Mouse (Mus musculus) neural tube, embryonic 13.5 days (tissue): ENCODE results near the gene Pnma1. TPM values are rescaled to one million over a fixed set of nuclear protein-coding genes. Genes with fewer than 3 reads are reported as not detected.

Experiments
- ATAC-seq: fragments of 200-750 bp; cut with Nextera tagmentation; 2 replicates; pipeline ENCODE4 v1.8.0; 2017; ENCODE audit warnings: low read depth, mild to moderate bottlenecking, moderate TSS enrichment, moderate library complexity
- H3K27ac ChIP-seq: fragments of 300-500 bp; sonication (generic); replicated peaks from 2 replicates; pipeline ENCODE4 v1.5.1; 2015; ENCODE audit warnings: moderate library complexity, mild to moderate bottlenecking, inconsistent platforms
- H3K27me3 ChIP-seq: fragments of 300-500 bp; sonication (generic); 2 replicates; pipeline ENCODE4 v1.6.1; 2015; ENCODE audit warnings: mild to moderate bottlenecking, inconsistent platforms
- H3K36me3 ChIP-seq: fragments of 300-500 bp; sonication (generic); 2 replicates; pipeline ENCODE4 v1.6.1; 2015; ENCODE audit warnings: mild to moderate bottlenecking, inconsistent platforms
- H3K4me1 ChIP-seq: fragments of 300-500 bp; sonication (generic); replicated peaks from 2 replicates; pipeline ENCODE4 v1.6.1; 2015; ENCODE audit warnings: inconsistent platforms
- H3K4me2 ChIP-seq: fragments of 300-500 bp; sonication (generic); 2 replicates; pipeline ENCODE4 v1.6.1; 2015; ENCODE audit warnings: inconsistent platforms, mild to moderate bottlenecking, moderate library complexity
- H3K4me3 ChIP-seq: fragments of 300-500 bp; sonication (generic); 2 replicates; pipeline ENCODE4 v1.5.1; 2015; ENCODE audit warnings: mild to moderate bottlenecking, inconsistent platforms
- H3K9ac ChIP-seq: fragments of 300-500 bp; sonication (generic); 2 replicates; pipeline ENCODE4 v1.6.1; 2015; ENCODE audit warnings: moderate library complexity, mild to moderate bottlenecking, inconsistent platforms
- H3K9me3 ChIP-seq: fragments of 300-500 bp; sonication (generic); 2 replicates; pipeline ENCODE4 v1.6.1; 2016; ENCODE audit warnings: inconsistent platforms
- WGBS: fragments of 180-500 bp; shearing (Covaris S2); methylation state at CpG from one replicate; pipeline ENCODE4 v1.1.7; 2015; 5-methylcytosine and 5-hydroxymethylcytosine counted together
- polyA plus RNA-seq: library from polyadenylated mRNA; unstranded; fragments of >200 nt; fragmentation: Nextera tagmentation; extraction: Ambion mirVana; gene quantifications from 2 replicates; pipeline ENCODE4 v1.2.1, GENCODE M21; 2015

Gene Pnma1
- polyA plus RNA-seq = 3.1 and 3.7 TPM in 2 replicates

DNA sequence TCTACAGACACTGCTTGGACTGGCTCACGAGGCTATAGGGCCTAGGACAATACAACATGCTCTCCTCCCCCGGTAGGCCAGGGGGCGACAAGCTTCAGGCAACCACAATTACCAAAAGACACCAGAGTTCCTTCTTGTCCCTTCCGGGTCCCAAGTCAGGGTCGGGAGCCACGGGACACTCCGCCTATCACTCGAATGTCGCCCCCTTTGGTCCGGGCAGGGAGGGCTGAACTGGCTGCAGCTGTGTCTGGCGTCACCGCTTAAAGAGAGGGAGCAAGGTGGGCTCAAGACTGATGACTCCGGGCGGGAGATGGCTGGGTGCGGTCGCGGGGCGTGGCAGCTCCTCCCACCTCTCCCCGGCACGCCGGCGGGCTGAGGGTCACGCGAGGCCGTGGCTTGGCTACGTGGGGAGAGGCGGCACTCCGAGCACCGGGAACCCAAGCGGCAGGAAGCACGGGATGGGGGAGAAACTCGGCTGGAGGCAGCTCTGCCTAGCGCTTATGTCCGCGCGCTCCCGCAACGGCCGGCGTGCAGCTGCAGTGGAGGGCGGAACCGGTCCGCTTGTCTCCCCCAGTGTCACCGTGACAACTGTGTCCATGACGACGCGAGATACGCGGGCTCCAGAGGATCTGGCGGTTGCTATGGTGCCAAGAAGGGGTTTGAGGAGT is at the start of gene Pnma1:
Gene Pnma1 (minus strand): TSS at position 536 of the 668 bp plus-strand sequence.
- peaks cover 22% of the 10 kb centered on the region for H3K36me3 ChIP-seq
- under 1% methylated on average over 50 of the region's 50 CpGs for whole genome bisulfite sequencing
- H3K9ac ChIP-seq = peak within 1 kb of the TSS; percentile 81
- peak within 1 kb of the TSS; percentile 79 for H3K27ac ChIP-seq
- ATAC-seq = peak; percentile 95
- H3K4me3 ChIP-seq = peak within 1 kb of the TSS; percentile 67
- H3K4me2 ChIP-seq = peak within 1 kb of the TSS; percentile 93
- no peaks in the 10 kb centered on the region for H3K27me3 ChIP-seq
- H3K9me3 ChIP-seq = no peaks in the 10 kb centered on the region
- peaks cover 28% of the 10 kb centered on the region for H3K4me1 ChIP-seq

DNA sequence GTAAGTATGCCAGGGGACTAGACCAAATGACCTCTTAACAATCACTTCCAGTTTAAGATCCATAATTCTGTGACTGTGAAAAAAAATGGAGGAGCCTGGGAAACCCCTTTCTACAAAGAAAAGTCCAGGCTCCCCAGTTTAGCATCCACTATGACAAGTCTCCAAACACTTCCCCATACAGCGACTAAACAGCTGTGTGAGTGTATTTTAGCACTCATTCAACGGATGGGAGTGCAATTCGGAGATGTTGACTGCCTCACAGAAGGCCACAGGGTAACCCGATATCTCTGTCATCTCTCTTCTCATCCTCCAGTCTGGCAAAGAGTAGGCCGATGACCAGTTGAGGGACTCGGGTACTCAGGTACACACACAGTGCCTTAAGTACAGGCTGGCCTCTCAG is 46.9 kb upstream of the Pnma1 start:
- no peak for ATAC-seq
- Histone ChIP-seq H3K4me2 (peak overlapping the region; percentile 70), H3K36me3 (no peaks in the 10 kb centered on the region), H3K9ac (peak overlapping the region; percentile 1; the same call in 1 of the 2 replicates), H3K27ac (no peak overlapping the region), H3K27me3 (no peaks in the 10 kb centered on the region), H3K4me1 (peaks cover 67% of the 10 kb centered on the region), H3K4me3 (no peak overlapping the region), H3K9me3 (no peaks in the 10 kb centered on the region)
- 43% methylated on average over 6 of the region's 6 CpGs for WGBS

GRCm38 (mm10) chr12:84194400-84195109 is 46.3 kb upstream of the Pnma1 start:
- H3K9ac ChIP-seq = peak overlapping the region; percentile 95
- H3K27ac ChIP-seq = peak overlapping the region; percentile 97
- no peaks in the 10 kb centered on the region for H3K9me3 ChIP-seq
- H3K4me3 ChIP-seq = peak overlapping the region; percentile 84
- peaks cover 73% of the 10 kb centered on the region for H3K4me1 ChIP-seq
- WGBS = 5% methylated on average over 13 of the region's 13 CpGs
- peak overlapping the region; percentile 70 for H3K4me2 ChIP-seq
- H3K36me3 ChIP-seq = no peaks in the 10 kb centered on the region
- H3K27me3 ChIP-seq = no peaks in the 10 kb centered on the region
- ATAC-seq = no peak

DNA sequence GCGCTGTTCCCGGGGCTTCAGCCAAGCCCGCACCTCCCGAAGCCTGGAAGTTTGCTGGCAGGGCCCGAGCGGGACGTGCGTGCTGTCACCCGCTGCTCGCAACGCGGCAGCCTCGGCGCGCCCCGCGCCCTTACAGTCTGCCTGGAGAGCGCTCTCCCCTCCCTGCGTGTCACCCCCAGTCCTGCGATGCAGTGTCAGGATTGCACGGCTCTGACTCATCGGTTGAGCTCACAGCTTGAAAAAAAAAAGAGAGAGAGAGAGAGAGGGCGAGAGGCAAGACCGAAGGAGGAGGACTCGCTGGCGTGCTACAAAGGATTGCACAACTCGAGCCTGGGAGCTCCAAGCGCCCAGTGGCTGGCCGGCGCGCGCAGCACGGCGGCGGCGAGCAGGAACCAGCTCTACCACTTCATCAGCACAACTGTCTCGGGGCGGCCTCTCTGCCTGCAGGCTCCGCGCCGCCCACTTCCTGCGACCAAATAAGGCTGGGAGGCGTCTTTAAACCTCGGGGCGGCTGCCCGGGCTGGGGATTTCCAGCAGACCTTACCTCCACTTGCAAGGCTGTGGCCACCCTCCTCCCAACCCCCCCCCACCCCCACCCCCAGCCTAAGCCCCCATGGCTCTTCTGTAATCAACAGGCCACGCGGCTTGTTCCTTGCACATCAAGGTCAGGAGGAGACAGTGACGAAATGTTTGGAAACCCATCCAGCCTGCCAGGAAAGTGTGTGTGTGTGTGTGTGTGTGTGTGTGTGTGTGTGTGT is 45.5 kb upstream of the Pnma1 start:
- Histone ChIP-seq H3K36me3 (no peaks in the 10 kb centered on the region), H3K4me1 (peaks cover 80% of the 10 kb centered on the region), H3K27ac (peak overlapping the region; percentile 97), H3K9me3 (no peaks in the 10 kb centered on the region), H3K27me3 (no peaks in the 10 kb centered on the region), H3K4me2 (peak overlapping the region; percentile 70), H3K4me3 (peak overlapping the region; percentile 84), H3K9ac (peak overlapping the region; percentile 95)
- under 1% methylated on average over 49 of the region's 49 CpGs for WGBS
- peak; percentile 74 for ATAC-seq

GRCm38 (mm10) chr12:84192741-84193641 is 44.7 kb upstream of the Pnma1 start:
- H3K4me2 ChIP-seq = peak overlapping the region; percentile 70
- peak; percentile 70 for ATAC-seq
- peaks cover 85% of the 10 kb centered on the region for H3K4me1 ChIP-seq
- peak overlapping the region; percentile 84 for H3K4me3 ChIP-seq
- peak overlapping the region; percentile 95 for H3K9ac ChIP-seq
- WGBS = under 1% methylated on average over 92 of the region's 102 CpGs
- no peaks in the 10 kb centered on the region for H3K27me3 ChIP-seq
- peak overlapping the region; percentile 97 for H3K27ac ChIP-seq
- no peaks in the 10 kb centered on the region for H3K9me3 ChIP-seq
- H3K36me3 ChIP-seq = no peaks in the 10 kb centered on the region

- peak overlapping the region; percentile 95 for H3K9ac ChIP-seq
- peaks cover 87% of the 10 kb centered on the region for H3K4me1 ChIP-seq
- 2% methylated on average over 13 of the region's 13 CpGs for WGBS
- H3K36me3 ChIP-seq = no peaks in the 10 kb centered on the region
- H3K9me3 ChIP-seq = no peaks in the 10 kb centered on the region
- ATAC-seq = no peak
- peak overlapping the region; percentile 97 for H3K27ac ChIP-seq
- H3K27me3 ChIP-seq = no peaks in the 10 kb centered on the region
- peak overlapping the region; percentile 70 for H3K4me2 ChIP-seq
- H3K4me3 ChIP-seq = peak overlapping the region; percentile 84
Measured at GRCm38 (mm10) chr12:84192280-84192679, 44.0 kb upstream of the Pnma1 start.

DNA sequence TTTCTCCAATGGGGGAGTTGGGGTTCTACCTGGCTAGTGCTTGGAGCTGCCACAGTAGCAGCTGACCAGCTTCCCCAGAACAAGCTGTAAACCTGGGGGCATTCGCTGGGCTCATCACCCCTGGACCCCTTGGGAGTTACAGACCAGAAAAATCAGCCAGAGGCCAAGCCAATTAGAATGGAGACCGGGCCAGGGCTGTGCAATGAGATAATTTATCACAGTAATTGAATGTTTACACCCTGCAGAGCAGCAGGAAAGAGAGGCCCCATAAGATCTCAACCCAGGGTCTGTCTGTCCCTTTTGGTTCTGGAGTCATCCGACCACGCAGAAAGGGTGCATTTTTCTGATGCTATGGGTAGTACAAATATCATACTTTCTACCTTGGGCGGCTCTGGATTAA is 43.5 kb upstream of the Pnma1 start:
- no peak overlapping the region for H3K27ac ChIP-seq

GRCm38 (mm10) chr12:84191190-84191589 is 42.9 kb upstream of the Pnma1 start:
- Histone ChIP-seq H3K27me3 (no peaks in the 10 kb centered on the region), H3K9me3 (no peaks in the 10 kb centered on the region), H3K27ac (no peak overlapping the region; the same call in 1 of the 2 replicates), H3K9ac (peak overlapping the region; percentile 95), H3K4me3 (peak overlapping the region; percentile 84; the same call in 1 of the 2 replicates), H3K36me3 (no peaks in the 10 kb centered on the region), H3K4me2 (peak overlapping the region; percentile 70), H3K4me1 (peaks cover 82% of the 10 kb centered on the region)
- ATAC-seq = no peak
- 52% methylated on average over 7 of the region's 7 CpGs for WGBS

More for the DNA sequence above, 43.5 kb upstream of the Pnma1 start:
- H3K36me3 ChIP-seq = no peaks in the 10 kb centered on the region
- no peaks in the 10 kb centered on the region for H3K27me3 ChIP-seq
- no peaks in the 10 kb centered on the region for H3K9me3 ChIP-seq
- WGBS = 16% methylated on average over 5 of the region's 5 CpGs
- H3K4me1 ChIP-seq = peaks cover 87% of the 10 kb centered on the region
- H3K4me2 ChIP-seq = peak overlapping the region; percentile 70
- H3K4me3 ChIP-seq = peak overlapping the region; percentile 84
- peak overlapping the region; percentile 95 for H3K9ac ChIP-seq
- no peak for ATAC-seq

DNA sequence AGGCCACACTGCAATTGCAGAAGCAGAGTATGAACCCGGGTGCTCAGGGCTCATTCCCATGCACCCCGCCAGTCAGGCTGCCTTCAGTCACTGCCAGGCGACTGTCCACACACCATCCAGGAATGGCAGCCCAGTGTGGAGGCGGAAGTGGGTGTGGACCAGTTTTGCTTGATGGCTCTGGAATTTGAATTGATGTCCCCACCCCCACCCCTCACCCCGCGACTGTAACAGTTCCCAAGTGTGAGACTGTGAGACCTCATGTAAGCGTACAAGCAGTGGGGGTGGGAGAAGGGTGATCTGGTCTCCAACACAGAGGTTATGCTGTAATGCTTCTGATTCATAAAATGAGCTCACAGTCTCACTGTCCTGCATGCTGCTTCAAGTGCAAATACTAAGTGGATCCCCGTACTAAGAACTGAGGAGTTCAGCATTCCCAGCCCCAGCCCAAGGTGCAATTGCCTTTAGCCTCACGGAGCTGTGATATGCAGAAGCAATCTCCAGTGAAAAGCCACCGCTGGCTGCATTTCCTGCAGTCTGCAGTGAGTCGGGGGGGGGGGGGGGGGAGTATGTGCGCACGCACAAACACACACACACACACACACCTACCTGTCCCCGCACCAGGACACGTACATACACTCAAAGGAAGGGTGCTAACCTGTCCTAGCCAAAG is 42.0 kb upstream of the Pnma1 start:
- 27% methylated on average over 15 of the region's 15 CpGs for WGBS
- peak overlapping the region; percentile 84; the same call in 1 of the 2 replicates for H3K4me3 ChIP-seq
- H3K4me1 ChIP-seq = peaks cover 79% of the 10 kb centered on the region

GRCm38 (mm10) chr12:84188881-84189444 is 40.7 kb upstream of the Pnma1 start:
- H3K27ac ChIP-seq = no peak overlapping the region
- no peak overlapping the region for H3K4me2 ChIP-seq
- H3K9me3 ChIP-seq = no peaks in the 10 kb centered on the region
- H3K4me3 ChIP-seq = no peak overlapping the region
- 71% methylated on average over 14 of the region's 14 CpGs for WGBS
- peaks cover 77% of the 10 kb centered on the region for H3K4me1 ChIP-seq
- H3K27me3 ChIP-seq = no peaks in the 10 kb centered on the region
- no peaks in the 10 kb centered on the region for H3K36me3 ChIP-seq
- no peak overlapping the region for H3K9ac ChIP-seq
- no peak for ATAC-seq

More for the DNA sequence above, 42.0 kb upstream of the Pnma1 start:
- Histone ChIP-seq H3K27me3 (no peaks in the 10 kb centered on the region), H3K9me3 (no peaks in the 10 kb centered on the region), H3K4me2 (peak overlapping the region; percentile 70), H3K9ac (peak overlapping the region; percentile 43), H3K36me3 (no peaks in the 10 kb centered on the region), H3K27ac (no peak overlapping the region)
- no peak for ATAC-seq
